Mouse (Mus musculus): ENCODE results near the gene Scly. TPM values are rescaled to one million over a fixed set of nuclear protein-coding genes. Genes with fewer than 3 reads are reported as not detected.

Gene Scly
- 13.6 and 18.3 TPM in 2 replicates for polyA plus RNA-seq (2012; ENCODE audit: insufficient read depth, low replicate concordance)

- Histone ChIP-seq H3K36me3 (replicated peaks; ENCODE audit: low read length) (peaks cover 52% of the 10 kb centered on the region), H3K27me3 (replicated peaks) (no peaks in the 10 kb centered on the region), H3K4me3 (replicated peaks) (peak within 1 kb of the TSS; percentile 94), H3K4me1 (peaks cover 55% of the 10 kb centered on the region), H3K9me3 (0 out of 2 replicates have a peak, but pooled peaks cover 6% of the 10 kb centered on the region)
- TF ChIP-seq GATA1 (IDR thresholded peaks at IDR 0.05; ENCODE audit: borderline replicate concordance, low read length), result no peak
- no peak for TF ChIP-seq FLI1 (IDR thresholded peaks at IDR 0.05; ENCODE audit: low read length)
Measured at GRCm38 (mm10) chr1:91297799-91298744, at the start of gene Scly. Gene Scly (plus strand): TSS chr1:91298338.

GRCm38 (mm10) chr1:91248970-91249369, 49.2 kb upstream of the Scly start:
- H3K27me3 ChIP-seq (replicated peaks), result no peaks in the 10 kb centered on the region
- no peaks in the 10 kb centered on the region for H3K9me3 ChIP-seq
- H3K4me3 ChIP-seq (replicated peaks), result peak overlapping the region; percentile 96
- peaks cover 63% of the 10 kb centered on the region for H3K4me1 ChIP-seq
- H3K36me3 ChIP-seq (replicated peaks; ENCODE audit: low read length), result peaks cover 6% of the 10 kb centered on the region
- TF ChIP-seq GATA1 (IDR thresholded peaks at IDR 0.05; ENCODE audit: borderline replicate concordance, low read length), result no peak
- TF ChIP-seq FLI1 (IDR thresholded peaks at IDR 0.05; ENCODE audit: low read length), result no peak

- Histone ChIP-seq H3K9me3 (no peaks in the 10 kb centered on the region), H3K36me3 (replicated peaks; ENCODE audit: low read length) (peaks cover 14% of the 10 kb centered on the region), H3K4me3 (replicated peaks) (peak within 1 kb of the TSS; percentile 96), H3K27me3 (replicated peaks) (no peaks in the 10 kb centered on the region), H3K4me1 (peaks cover 60% of the 10 kb centered on the region)
- no peak for TF ChIP-seq GATA1 (IDR thresholded peaks at IDR 0.05; ENCODE audit: borderline replicate concordance, low read length)
- peak; percentile 78; the same call in 1 of the 2 replicates for TF ChIP-seq FLI1 (IDR thresholded peaks at IDR 0.05; ENCODE audit: low read length)
Measured at GRCm38 (mm10) chr1:91249564-91250414, 48.3 kb upstream of the Scly start, which contains the start of gene Ube2f. Gene Ube2f (plus strand): TSS chr1:91250304.

GRCm38 (mm10) chr1:91250415-91251147, 47.6 kb upstream of the Scly start:
- Histone ChIP-seq H3K4me1 (peaks cover 59% of the 10 kb centered on the region), H3K4me3 (replicated peaks) (peak overlapping the region; percentile 96), H3K36me3 (replicated peaks; ENCODE audit: low read length) (peaks cover 22% of the 10 kb centered on the region), H3K27me3 (replicated peaks) (no peaks in the 10 kb centered on the region), H3K9me3 (no peaks in the 10 kb centered on the region)
- TF ChIP-seq GATA1 (IDR thresholded peaks at IDR 0.05; ENCODE audit: borderline replicate concordance, low read length) (no peak), FLI1 (IDR thresholded peaks at IDR 0.05; ENCODE audit: low read length) (no peak)

GRCm38 (mm10) chr1:91251148-91251650, 46.9 kb upstream of the Scly start:
- Histone ChIP-seq H3K4me1 (peaks cover 55% of the 10 kb centered on the region), H3K36me3 (replicated peaks; ENCODE audit: low read length) (peaks cover 26% of the 10 kb centered on the region), H3K9me3 (no peaks in the 10 kb centered on the region), H3K27me3 (replicated peaks) (no peaks in the 10 kb centered on the region), H3K4me3 (replicated peaks) (peak overlapping the region; percentile 96)
- TF ChIP-seq FLI1 (IDR thresholded peaks at IDR 0.05; ENCODE audit: low read length), result no peak
- TF ChIP-seq GATA1 (IDR thresholded peaks at IDR 0.05; ENCODE audit: borderline replicate concordance, low read length), result no peak

- Histone ChIP-seq H3K4me3 (replicated peaks) (peak overlapping the region; percentile 83), H3K27me3 (replicated peaks) (no peaks in the 10 kb centered on the region), H3K9me3 (no peaks in the 10 kb centered on the region), H3K36me3 (replicated peaks; ENCODE audit: low read length) (peaks cover 33% of the 10 kb centered on the region), H3K4me1 (peaks cover 58% of the 10 kb centered on the region)
- TF ChIP-seq GATA1 (IDR thresholded peaks at IDR 0.05; ENCODE audit: borderline replicate concordance, low read length), result no peak
- no peak for TF ChIP-seq FLI1 (IDR thresholded peaks at IDR 0.05; ENCODE audit: low read length)
Measured at GRCm38 (mm10) chr1:91251927-91252326, 46.2 kb upstream of the Scly start.

- H3K36me3 ChIP-seq (replicated peaks; ENCODE audit: low read length), result peaks cover 71% of the 10 kb centered on the region
- H3K4me1 ChIP-seq, result peaks cover 38% of the 10 kb centered on the region
- TF ChIP-seq FLI1 (IDR thresholded peaks at IDR 0.05; ENCODE audit: low read length) (no peak), GATA1 (IDR thresholded peaks at IDR 0.05; ENCODE audit: borderline replicate concordance, low read length) (no peak)
Measured at GRCm38 (mm10) chr1:91257918-91258317, 40.2 kb upstream of the Scly start.

GRCm38 (mm10) chr1:91259794-91260193, 38.3 kb upstream of the Scly start:
- Histone ChIP-seq H3K27me3 (replicated peaks) (no peaks in the 10 kb centered on the region), H3K36me3 (replicated peaks; ENCODE audit: low read length) (peaks cover 72% of the 10 kb centered on the region), H3K4me3 (replicated peaks) (no peak overlapping the region), H3K4me1 (peaks cover 32% of the 10 kb centered on the region), H3K9me3 (no peaks in the 10 kb centered on the region)
- TF ChIP-seq FLI1 (IDR thresholded peaks at IDR 0.05; ENCODE audit: low read length), result no peak
- no peak for TF ChIP-seq GATA1 (IDR thresholded peaks at IDR 0.05; ENCODE audit: borderline replicate concordance, low read length)

More at GRCm38 (mm10) chr1:91257918-91258317, 40.2 kb upstream of the Scly start:
- Histone ChIP-seq H3K9me3 (no peaks in the 10 kb centered on the region), H3K27me3 (replicated peaks) (no peaks in the 10 kb centered on the region), H3K4me3 (replicated peaks) (no peak overlapping the region)

- Histone ChIP-seq H3K9me3 (no peaks in the 10 kb centered on the region), H3K4me1 (peaks cover 22% of the 10 kb centered on the region), H3K27me3 (replicated peaks) (no peaks in the 10 kb centered on the region), H3K36me3 (replicated peaks; ENCODE audit: low read length) (peaks cover 72% of the 10 kb centered on the region), H3K4me3 (replicated peaks) (no peak overlapping the region)
- TF ChIP-seq GATA1 (IDR thresholded peaks at IDR 0.05; ENCODE audit: borderline replicate concordance, low read length), result no peak
- no peak for TF ChIP-seq FLI1 (IDR thresholded peaks at IDR 0.05; ENCODE audit: low read length)
Measured at GRCm38 (mm10) chr1:91262508-91262907, 35.6 kb upstream of the Scly start.

All from megakaryocyte, embryonic 14.5 days (primary cell).